Mouse (Mus musculus): ENCODE results near the gene Etfbkmt. TPM values are rescaled to one million over a fixed set of nuclear protein-coding genes. Genes with fewer than 3 reads are reported as not detected.

The Etfbkmt gene
- polyA plus RNA-seq, 1 experiment from 2014 or later = 11.5 TPM

DNA sequence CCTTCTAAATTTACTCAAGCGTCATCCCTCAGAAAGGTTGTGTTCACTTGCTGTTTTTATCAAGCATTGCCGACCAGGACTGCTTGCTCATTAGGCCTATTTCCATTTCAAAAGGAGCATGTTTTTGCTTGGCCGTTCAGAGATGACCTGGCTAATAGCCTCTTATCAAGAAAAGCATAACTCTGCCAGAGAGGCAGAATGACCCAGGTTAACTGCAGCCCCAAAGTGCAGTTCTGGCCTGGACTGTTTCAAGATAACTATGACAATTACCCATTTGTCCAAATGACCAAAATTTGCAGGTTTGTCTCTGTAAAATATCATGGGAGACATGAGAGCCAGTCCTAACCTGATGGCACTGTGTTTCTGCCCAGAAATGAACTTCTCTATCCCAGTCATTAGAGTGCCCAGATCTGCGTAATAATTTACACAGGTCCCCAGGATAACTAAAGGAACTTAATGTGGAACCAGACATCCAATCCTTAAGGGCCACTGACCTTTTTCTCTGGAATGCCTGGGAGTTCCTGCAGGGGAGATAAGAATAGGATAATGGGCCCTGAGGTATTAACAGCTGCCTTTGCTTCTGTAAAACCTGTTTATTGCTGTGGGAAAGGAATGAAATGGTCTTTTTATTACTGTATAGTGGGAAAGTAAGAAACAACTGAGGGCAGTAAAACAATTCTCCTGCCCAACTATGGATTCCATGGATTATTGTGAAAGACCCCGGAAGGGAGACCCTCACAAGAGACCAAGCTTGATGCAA, 5.1 kb upstream of the Etfbkmt start:
- no peak overlapping the region for H3K27ac ChIP-seq
- WGBS (ENCODE audit: insufficient replicate concordance) = 33% methylated on average over 5 of the region's 5 CpGs
- peaks cover 15% of the 10 kb centered on the region for H3K4me1 ChIP-seq (replicated peaks)
- peak; percentile 37; the same call in 1 of the 2 replicates for ATAC-seq (ENCODE audit: low read depth)
- no peak overlapping the region for H3K9ac ChIP-seq
- H3K4me3 ChIP-seq (replicated peaks) = no peak overlapping the region
- no peak overlapping the region for H3K4me2 ChIP-seq
- DNase-seq = no peak
- H3K9me3 ChIP-seq (replicated peaks) = no peaks in the 10 kb centered on the region
- H3K36me3 ChIP-seq = no peaks in the 10 kb centered on the region
- H3K27me3 ChIP-seq = no peaks in the 10 kb centered on the region

DNA sequence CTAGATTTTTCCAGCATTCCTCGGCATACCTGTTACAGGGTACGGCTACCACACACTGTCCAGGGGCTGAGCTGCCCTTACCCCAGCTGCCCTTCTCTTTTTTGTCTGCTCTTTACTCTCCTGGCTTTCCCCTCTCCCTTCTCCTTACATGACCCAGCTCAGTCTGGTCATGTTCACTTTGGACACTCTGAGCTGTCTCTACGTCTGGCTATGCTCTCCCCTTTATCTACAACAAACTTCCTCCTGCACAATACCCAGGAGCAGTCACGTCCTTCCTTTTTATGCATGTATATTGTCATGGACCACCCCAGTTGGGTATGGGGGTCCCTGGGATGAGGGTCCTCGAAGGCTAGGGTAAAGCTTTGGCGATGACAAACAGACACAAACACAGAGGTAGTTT, 4.0 kb upstream of the Etfbkmt start:
- Histone ChIP-seq H3K4me3 (replicated peaks) (no peak overlapping the region), H3K9me3 (replicated peaks) (no peaks in the 10 kb centered on the region), H3K9ac (no peak overlapping the region), H3K4me1 (replicated peaks) (peaks cover 19% of the 10 kb centered on the region), H3K36me3 (no peaks in the 10 kb centered on the region), H3K27ac (no peak overlapping the region), H3K27me3 (no peaks in the 10 kb centered on the region), H3K4me2 (no peak overlapping the region)
- ATAC-seq (ENCODE audit: low read depth) = no peak
- WGBS (ENCODE audit: insufficient replicate concordance) = 48% methylated on average over 6 of the region's 6 CpGs
- no peak for DNase-seq

DNA sequence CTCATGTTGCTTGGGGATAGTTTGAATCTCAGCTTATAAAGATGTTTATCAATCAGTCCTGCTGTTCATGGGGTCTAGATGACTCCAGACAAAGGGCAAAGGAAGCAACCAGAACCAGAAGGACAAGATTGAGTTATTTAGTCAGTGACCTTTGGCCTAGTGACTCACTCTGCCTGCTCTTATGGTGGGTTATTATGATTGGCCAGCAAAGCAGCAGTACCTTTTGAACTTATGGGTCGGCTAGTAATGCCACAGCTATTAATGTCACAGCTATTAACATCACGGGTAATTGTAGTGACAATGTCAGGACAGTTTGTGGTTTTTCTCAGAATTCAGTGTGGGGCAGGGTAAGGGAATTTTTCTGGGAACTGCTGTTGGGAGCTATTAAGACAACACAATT, 1.7 kb upstream of the Etfbkmt start:
- Histone ChIP-seq H3K4me1 (replicated peaks) (peaks cover 33% of the 10 kb centered on the region), H3K4me3 (replicated peaks) (no peak overlapping the region), H3K9me3 (replicated peaks) (no peaks in the 10 kb centered on the region), H3K36me3 (no peaks in the 10 kb centered on the region), H3K9ac (no peak overlapping the region), H3K27me3 (no peaks in the 10 kb centered on the region), H3K27ac (no peak overlapping the region), H3K4me2 (no peak overlapping the region)
- no peak for DNase-seq
- ATAC-seq (ENCODE audit: low read depth) = no peak
- 37% methylated on average over 2 of the region's 2 CpGs for WGBS (ENCODE audit: insufficient replicate concordance)

DNA sequence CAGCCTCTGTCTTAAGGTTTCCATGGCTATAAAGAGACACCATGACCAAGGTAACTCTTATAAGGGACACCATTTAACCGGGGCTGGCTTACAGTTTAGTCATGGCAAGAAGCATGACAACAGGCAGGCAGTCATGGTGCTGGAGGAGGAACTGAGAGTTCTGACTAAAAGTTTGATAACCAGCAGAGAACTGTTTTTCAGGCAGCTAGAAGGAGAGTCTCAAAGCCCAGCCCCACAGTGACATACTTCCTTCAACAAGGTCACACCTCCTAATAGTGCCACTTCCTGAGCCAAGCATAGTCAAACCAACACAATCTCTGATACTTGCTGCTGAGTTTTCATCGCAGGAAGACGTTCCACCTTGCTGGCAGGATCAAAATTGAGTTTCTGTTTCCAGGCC, 638 bp upstream of the Etfbkmt start:
- no peaks in the 10 kb centered on the region for H3K9me3 ChIP-seq (replicated peaks)
- no peak overlapping the region for H3K9ac ChIP-seq
- H3K4me3 ChIP-seq (replicated peaks) = no peak overlapping the region
- peaks cover 35% of the 10 kb centered on the region for H3K4me1 ChIP-seq (replicated peaks)
- no peaks in the 10 kb centered on the region for H3K27me3 ChIP-seq
- H3K36me3 ChIP-seq = peaks cover 2% of the 10 kb centered on the region
- DNase-seq (no peak), ATAC-seq (ENCODE audit: low read depth) (no peak)
- no peak overlapping the region for H3K4me2 ChIP-seq
- 67% methylated on average over 3 of the region's 3 CpGs for WGBS (ENCODE audit: insufficient replicate concordance)
- H3K27ac ChIP-seq = no peak overlapping the region

DNA sequence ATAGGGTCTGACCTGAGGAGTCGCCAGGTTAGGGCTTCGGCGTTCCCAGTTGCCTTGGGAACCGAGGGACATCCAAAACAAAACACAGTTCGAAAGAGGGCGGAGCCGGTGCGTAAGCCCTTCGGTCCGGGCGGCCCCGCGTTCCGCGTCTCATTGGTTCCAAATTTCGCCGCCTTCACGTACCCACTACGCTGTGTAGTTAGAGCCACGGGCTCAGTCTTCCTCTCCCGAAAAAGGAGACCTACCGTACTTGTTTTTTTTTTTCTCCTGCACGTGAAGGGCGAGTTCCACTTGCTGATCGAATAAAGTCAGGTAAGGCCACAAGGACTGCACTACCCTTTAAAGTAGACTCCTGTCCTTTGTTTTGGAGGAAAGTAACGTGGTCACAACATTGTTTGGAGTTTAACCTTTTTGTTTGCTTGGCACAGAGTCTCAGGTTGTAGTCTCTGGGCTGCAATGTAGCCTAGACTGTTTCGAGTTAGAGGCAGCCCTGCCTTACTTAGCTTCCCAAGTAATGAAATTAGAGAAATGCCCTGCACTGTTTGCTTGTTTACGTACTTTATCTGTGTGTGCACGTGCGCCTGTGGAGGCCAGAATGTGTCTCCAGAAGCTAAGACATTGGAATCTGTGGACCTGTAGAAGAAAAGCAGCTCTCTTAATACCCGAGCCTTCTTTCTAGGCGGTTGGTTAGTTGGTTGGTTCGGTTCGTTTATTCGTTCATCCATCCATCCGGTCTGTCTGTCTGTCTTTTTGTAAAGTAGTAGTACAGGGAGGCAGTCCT, 1.9 kb downstream of the Etfbkmt start:
- ATAC-seq (ENCODE audit: low read depth) (peak; percentile 99), DNase-seq (peak; percentile 86)
- Histone ChIP-seq H3K36me3 (peaks cover 17% of the 10 kb centered on the region), H3K4me2 (peak overlapping the region; percentile 76), H3K4me1 (replicated peaks) (peaks cover 20% of the 10 kb centered on the region), H3K9ac (peak overlapping the region; percentile 83), H3K4me3 (replicated peaks) (peak overlapping the region; percentile 69), H3K27me3 (no peaks in the 10 kb centered on the region), H3K9me3 (replicated peaks) (no peaks in the 10 kb centered on the region), H3K27ac (peak overlapping the region; percentile 78)
- WGBS (ENCODE audit: insufficient replicate concordance) = 2% methylated on average over 36 of the region's 36 CpGs

DNA sequence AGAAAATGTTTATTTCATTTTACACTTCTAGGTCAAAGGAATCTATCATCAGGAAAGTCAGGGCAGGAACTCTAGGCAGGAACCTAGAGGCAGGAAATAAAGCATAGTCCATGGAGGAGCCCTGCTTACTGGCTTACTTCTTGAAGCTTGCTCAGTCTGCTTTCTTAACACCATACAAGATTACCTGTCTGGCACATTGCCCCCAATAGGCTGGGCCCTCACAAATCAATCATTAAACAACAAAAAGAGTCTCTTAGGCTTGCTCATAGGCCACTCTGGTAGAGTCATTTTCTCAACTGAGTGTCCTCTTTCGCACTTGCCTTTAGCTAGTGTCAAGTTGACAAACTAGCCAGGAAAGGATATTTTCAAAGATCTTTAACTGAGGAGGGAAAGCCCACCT, 5.5 kb downstream of the Etfbkmt start:
- Histone ChIP-seq H3K4me1 (replicated peaks) (peaks cover 26% of the 10 kb centered on the region), H3K36me3 (peaks cover 17% of the 10 kb centered on the region), H3K27me3 (no peaks in the 10 kb centered on the region), H3K9me3 (replicated peaks) (no peaks in the 10 kb centered on the region), H3K9ac (no peak overlapping the region), H3K27ac (no peak overlapping the region), H3K4me3 (replicated peaks) (no peak overlapping the region), H3K4me2 (no peak overlapping the region)
- DNase-seq (no peak), ATAC-seq (ENCODE audit: low read depth) (no peak)
- WGBS (ENCODE audit: insufficient replicate concordance) = 71% methylated on average over 1 of the region's 1 CpGs

DNA sequence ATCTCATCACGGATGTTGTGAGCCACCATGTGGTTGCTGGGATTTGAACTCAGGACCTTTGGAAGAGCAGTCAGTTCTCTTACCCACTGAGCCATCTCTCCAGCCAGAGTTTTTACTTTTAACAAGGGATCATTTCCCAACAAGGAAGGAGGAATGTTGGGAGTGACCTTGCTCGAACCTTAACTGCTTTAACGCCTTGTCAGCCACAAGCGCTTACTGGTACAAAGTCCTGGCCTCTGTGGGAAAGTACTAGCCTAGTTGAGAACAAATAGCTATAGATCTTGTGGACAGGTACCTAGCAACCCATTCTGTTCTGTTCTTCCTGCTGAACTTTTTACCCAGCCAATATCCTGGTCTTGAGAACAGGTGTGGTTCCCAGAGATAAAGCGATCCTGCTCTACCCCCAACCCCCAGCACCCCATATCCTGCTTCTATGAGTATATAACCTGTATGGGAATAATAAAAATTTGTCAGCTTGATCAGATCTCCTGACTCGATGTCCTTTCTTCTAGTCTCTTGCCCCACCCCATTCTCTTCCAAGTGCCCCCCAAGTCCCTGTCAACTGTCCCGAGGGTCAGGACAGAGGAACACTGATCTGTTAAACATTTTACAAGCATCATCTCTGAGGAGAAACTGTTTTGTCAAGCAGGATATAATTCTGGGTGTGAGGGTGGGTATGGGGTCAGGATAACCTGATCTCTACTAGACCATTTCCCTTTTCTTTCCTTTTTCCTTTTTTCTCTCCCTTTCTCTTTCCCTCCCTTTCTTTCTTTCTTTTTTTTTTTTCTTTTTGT, 9.0 kb downstream of the Etfbkmt start:
- Histone ChIP-seq H3K9ac (no peak overlapping the region), H3K36me3 (peaks cover 17% of the 10 kb centered on the region), H3K27me3 (no peaks in the 10 kb centered on the region), H3K4me2 (no peak overlapping the region), H3K4me1 (replicated peaks) (peaks cover 6% of the 10 kb centered on the region), H3K4me3 (replicated peaks) (no peak overlapping the region), H3K27ac (no peak overlapping the region), H3K9me3 (replicated peaks) (no peaks in the 10 kb centered on the region)
- ATAC-seq (ENCODE audit: low read depth) (no peak), DNase-seq (no peak)
- 71% methylated on average over 7 of the region's 7 CpGs for WGBS (ENCODE audit: insufficient replicate concordance)

DNA sequence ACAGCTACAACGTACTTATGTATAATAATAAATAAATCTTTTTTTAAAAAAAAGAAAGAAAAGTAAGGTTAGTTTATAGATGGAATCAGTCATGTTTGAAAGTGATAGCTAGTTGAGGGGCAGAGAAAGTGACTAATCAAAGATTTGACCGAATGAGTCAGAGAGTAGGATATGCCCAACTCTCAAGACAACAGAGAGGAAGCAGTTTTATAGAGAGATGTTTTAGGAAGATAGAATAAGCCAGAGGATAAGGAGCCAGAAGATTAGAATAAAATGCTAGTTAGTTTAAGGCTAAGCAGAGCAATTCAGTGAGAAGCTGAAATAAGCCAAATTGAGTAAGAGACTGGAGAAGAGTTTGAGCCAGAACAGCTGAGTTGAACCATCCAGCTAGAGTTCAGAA, 12.5 kb downstream of the Etfbkmt start:
- Histone ChIP-seq H3K36me3 (no peaks in the 10 kb centered on the region), H3K27ac (no peak overlapping the region), H3K4me2 (no peak overlapping the region), H3K9me3 (replicated peaks) (no peaks in the 10 kb centered on the region), H3K27me3 (no peaks in the 10 kb centered on the region), H3K4me1 (replicated peaks) (peaks cover 28% of the 10 kb centered on the region), H3K4me3 (replicated peaks) (no peak overlapping the region), H3K9ac (no peak overlapping the region)
- 71% methylated on average over 2 of the region's 2 CpGs for WGBS (ENCODE audit: insufficient replicate concordance)
- ATAC-seq (ENCODE audit: low read depth) (no peak), DNase-seq (no peak)

DNA sequence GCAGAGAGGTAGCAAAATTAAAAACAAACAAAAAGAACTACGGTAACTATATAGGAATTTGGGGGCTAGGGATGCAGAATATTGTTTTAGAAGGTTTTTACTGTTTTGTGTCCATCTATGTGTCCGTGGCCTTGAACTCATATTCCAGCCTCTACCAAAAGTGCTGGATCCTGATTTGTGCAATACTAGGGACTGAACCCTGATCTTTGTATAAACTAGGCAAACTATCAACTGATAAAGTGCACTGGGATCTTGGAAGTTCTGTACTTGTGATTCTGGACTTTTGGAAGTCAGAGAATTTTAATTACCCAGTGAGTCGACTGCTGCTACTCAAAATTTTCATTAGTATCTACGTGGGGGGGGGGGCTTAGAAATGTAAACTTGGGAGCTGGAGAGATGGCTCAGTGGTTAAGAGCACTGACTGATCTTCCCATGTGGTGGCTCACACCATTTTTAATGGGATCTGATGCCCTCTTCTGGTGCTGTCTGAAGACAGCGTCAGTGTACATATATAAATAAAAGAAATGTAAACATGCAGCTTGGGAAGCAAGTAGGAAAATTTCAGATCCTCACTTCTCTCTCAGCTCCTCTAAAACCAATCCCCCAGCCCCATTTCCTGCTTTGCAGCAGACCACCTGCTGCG, 13.9 kb downstream of the Etfbkmt start:
- H3K9me3 ChIP-seq (replicated peaks) = no peaks in the 10 kb centered on the region

DNA sequence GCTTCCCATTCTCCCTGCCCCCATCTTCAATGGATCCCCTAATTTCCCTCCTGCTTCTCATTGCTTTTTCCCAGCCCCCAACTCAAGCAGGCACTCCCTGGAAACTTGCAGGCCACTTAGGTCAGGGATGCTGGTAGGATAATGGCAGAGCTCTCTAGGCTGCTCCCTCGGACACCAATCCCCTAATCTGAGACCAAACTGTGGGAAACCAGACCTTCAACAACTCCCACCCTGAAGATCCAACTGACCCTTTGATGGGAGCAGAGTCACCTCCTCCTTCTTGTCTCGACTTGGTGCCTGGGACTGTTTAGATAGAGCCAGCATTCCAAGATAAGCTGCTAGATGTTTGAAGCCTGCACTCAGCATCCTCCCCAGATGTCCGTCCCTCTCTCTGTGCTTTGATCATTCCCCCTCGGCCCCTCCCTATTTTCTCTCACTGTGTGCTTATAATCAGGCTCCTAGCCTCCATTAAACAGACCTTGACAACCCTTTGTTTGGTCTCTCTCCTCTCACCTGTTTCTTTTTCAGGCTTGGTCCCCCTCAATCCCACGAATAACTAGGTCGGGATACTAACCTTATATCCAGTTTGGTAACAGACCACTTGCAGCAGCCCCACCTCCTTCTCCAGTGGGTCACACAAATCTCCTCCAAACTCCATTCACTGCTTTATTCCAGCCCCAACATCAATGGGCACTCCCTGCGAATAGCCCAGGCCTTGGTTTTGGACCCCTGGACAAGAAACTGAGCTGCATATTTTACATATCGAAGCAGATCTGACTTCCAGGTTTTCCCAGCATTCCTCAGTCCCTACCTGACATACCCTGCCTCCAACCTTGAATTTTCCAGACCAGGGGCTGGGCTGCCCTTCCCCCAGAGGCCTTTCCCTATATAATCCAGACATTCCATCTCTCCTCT, 14.7 kb downstream of the Etfbkmt start:
- no peaks in the 10 kb centered on the region for H3K9me3 ChIP-seq (replicated peaks)
- WGBS (ENCODE audit: insufficient replicate concordance) = 33% methylated on average over 8 of the region's 8 CpGs
- no peaks in the 10 kb centered on the region for H3K36me3 ChIP-seq
- H3K4me2 ChIP-seq = no peak overlapping the region
- 0 out of 2 replicates have a peak, but pooled peaks have one; percentile 21 for ATAC-seq (ENCODE audit: low read depth)
- peaks cover 22% of the 10 kb centered on the region for H3K4me1 ChIP-seq (replicated peaks)
- no peak overlapping the region for H3K4me3 ChIP-seq (replicated peaks)
- no peak for DNase-seq
- H3K9ac ChIP-seq = no peak overlapping the region
- H3K27me3 ChIP-seq = no peaks in the 10 kb centered on the region
- H3K27ac ChIP-seq = no peak overlapping the region

More for the DNA sequence above, 13.9 kb downstream of the Etfbkmt start:
- ATAC-seq (ENCODE audit: low read depth) (no peak), DNase-seq (no peak)
- WGBS (ENCODE audit: insufficient replicate concordance) = 46% methylated on average over 6 of the region's 6 CpGs
- Histone ChIP-seq H3K4me1 (replicated peaks) (peaks cover 25% of the 10 kb centered on the region), H3K9ac (no peak overlapping the region), H3K4me2 (no peak overlapping the region), H3K4me3 (replicated peaks) (no peak overlapping the region), H3K27ac (no peak overlapping the region), H3K27me3 (no peaks in the 10 kb centered on the region), H3K36me3 (no peaks in the 10 kb centered on the region)
